Mouse (Mus musculus) lung, postnatal 0 days (tissue): ENCODE results near the gene Mthfd1l.

ENCODE experiments used
- CTCF ChIP-seq: IDR thresholded peaks from 2 replicates; pipeline ENCODE4 v1.5.1; 2016; ENCODE audit warnings: antibody characterized with exemption, mild to moderate bottlenecking
- EP300 ChIP-seq: IDR thresholded peaks from 2 replicates; pipeline ENCODE4 v1.6.1; 2016; ENCODE audit warnings: antibody characterized with exemption, mild to moderate bottlenecking, control low read depth

DNA sequence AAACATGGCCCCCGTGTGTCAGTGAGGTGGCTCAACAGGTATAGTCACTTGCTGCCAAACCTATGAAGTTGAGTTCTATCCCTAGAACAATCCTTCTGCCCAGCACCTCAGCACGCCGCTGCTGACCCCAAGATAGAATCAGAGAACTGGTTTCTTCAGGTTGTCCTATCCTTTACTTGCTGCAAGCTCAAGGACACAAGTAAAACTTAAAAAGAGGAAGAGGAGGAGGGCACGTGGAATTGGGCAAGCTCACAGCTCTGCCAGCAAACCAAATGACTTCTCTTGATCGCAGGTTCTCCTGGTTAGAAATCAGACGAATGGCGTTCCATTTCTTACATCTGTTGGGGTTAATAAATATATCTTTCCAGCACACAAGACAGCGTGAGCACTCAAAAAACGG, 681 bp upstream of the Mthfd1l start:
- no peak for TF ChIP-seq CTCF
- no peak for TF ChIP-seq EP300
